Mouse (Mus musculus) cerebellum, postnatal 36 days (tissue): ENCODE data around the gene Surf4.
A peak's percentile ranks its signal among the peaks of the same experiment; 100 is the strongest.

ENCODE experiments used
- DNase-seq, 2 experiments: peaks; one replicate each; pipeline ENCODE4 v3.0.0; 2021 to 2022; ENCODE audit warnings: mixed read lengths in 2 of 2

Surf4 gene

GRCm38 (mm10) chr2:26927745-26928476 is 5.8 kb downstream of the Surf4 start:
- no peak for DNase-seq

GRCm38 (mm10) chr2:26921784-26922183 is 11.9 kb downstream of the Surf4 start:
- no peak for DNase-seq

GRCm38 (mm10) chr2:26920190-26920855 is 13.4 kb downstream of the Surf4 start:
- no peak for DNase-seq

GRCm38 (mm10) chr2:26919684-26920083 is 14.0 kb downstream of the Surf4 start:
- DNase-seq, result no peak

GRCm38 (mm10) chr2:26916738-26917137 is 17.0 kb downstream of the Surf4 start:
- DNase-seq, result no peak

- DNase-seq, result peak; percentile 81 to 83
These were observed 17.6 kb downstream of the Surf4 start, which contains the start of the genes Surf2 and Surf1 for GRCm38 (mm10) chr2:26915927-26916728. Surf2 (plus strand) TSS chr2:26916367. Surf1 (minus strand) TSS chr2:26916530.

GRCm38 (mm10) chr2:26914148-26914941 is 19.4 kb downstream of the Surf4 start:
- DNase-seq, result no peak

GRCm38 (mm10) chr2:26913416-26914147 is 20.1 kb downstream of the Surf4 start:
- DNase-seq, result no peak

- DNase-seq, result no peak
These were observed 21.4 kb downstream of the Surf4 start for GRCm38 (mm10) chr2:26912253-26912770.

GRCm38 (mm10) chr2:26910994-26911765 is 22.5 kb downstream of the Surf4 start:
- peak in 1 of 2 experiments; percentile 50 for DNase-seq

GRCm38 (mm10) chr2:26910124-26910993 is 23.4 kb downstream of the Surf4 start, which contains the start of the genes Med22 and Rpl7a:
Med22 (minus strand) TSS chr2:26910677.
Rpl7a (plus strand) TSS chr2:26910764.
- DNase-seq, result peak; percentile 100

- DNase-seq, result no peak
These were observed 24.3 kb downstream of the Surf4 start for GRCm38 (mm10) chr2:26909387-26909784.

GRCm38 (mm10) chr2:26908710-26909386 is 24.9 kb downstream of the Surf4 start:
- no peak for DNase-seq

GRCm38 (mm10) chr2:26907109-26907508 is 26.6 kb downstream of the Surf4 start:
- DNase-seq, result no peak

GRCm38 (mm10) chr2:26906431-26906830 is 27.3 kb downstream of the Surf4 start:
- no peak for DNase-seq

GRCm38 (mm10) chr2:26905936-26906335 is 27.8 kb downstream of the Surf4 start:
- no peak for DNase-seq

- no peak for DNase-seq
These were observed 30.4 kb downstream of the Surf4 start for GRCm38 (mm10) chr2:26903311-26903710.

- DNase-seq, result peak; percentile 95 to 97
These were observed 31.1 kb downstream of the Surf4 start, which contains the start of gene Surf6 for GRCm38 (mm10) chr2:26902467-26903220. Surf6 (minus strand) TSS chr2:26902879.
